Mouse (Mus musculus): Measurements from ENCODE around the gene Rgs11.

Gene Rgs11

DNA sequence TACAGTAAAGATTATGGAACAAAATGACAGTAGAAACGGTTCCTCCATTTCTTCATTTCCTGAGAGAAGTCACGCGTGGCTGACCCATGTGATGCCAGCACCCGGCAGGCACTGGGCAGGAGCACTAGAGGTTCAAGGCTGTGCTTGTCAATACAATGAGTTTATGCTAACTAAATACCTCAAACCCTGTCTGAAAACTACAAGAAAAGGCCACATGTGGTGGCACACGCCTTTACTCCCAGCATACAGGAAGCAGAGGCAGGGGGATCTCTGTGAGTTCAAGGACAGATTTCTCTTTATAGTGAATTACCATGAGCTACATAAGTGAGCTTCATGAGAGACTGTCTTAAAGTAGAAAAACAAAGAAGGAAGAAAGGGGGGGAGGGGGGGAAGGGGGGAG is 28.4 kb downstream of the Rgs11 start:
- no peak for DNase-seq (ENCODE audit: inconsistent ontology term)

DNA sequence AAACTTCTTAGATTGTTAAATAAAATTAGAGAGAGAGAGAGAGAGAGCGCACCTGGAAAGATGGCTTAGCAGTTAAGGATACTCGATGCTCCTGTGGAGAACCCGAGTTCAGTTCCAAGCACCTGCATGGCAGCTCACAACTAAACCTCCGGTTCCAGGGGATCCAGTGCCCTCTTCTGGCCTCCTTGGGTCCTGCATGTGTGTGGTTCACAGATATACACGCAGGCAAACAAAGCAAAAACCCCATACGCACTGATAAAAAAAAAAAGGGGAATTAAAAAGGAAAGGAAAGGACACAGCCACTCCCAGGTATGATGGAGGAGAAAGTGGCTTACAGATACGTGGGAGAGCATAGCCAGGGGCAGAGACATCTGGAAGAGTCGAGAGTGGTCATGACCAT is 30.1 kb downstream of the Rgs11 start:
- DNase-seq (ENCODE audit: inconsistent ontology term) = no peak

DNA sequence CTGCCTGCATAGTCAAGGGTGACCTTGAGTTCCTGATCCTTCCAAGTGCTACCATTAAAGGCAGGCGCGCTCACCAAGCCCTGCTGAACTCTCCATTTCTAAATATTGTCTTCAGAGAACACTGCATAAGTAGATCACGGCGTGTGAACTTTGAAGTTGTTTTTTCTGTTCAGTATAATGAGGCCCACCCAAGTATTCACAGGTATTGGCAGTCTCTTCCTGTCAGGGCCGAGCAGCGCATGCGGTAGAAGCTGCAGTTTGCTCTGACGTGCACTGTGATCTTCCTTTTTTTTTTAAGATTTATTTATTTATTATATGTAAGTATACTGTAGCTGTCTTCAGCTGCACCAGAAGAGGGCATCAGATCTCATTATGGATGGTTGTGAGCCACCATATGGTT is 31.6 kb downstream of the Rgs11 start:
- no peak for DNase-seq (ENCODE audit: inconsistent ontology term)

DNA sequence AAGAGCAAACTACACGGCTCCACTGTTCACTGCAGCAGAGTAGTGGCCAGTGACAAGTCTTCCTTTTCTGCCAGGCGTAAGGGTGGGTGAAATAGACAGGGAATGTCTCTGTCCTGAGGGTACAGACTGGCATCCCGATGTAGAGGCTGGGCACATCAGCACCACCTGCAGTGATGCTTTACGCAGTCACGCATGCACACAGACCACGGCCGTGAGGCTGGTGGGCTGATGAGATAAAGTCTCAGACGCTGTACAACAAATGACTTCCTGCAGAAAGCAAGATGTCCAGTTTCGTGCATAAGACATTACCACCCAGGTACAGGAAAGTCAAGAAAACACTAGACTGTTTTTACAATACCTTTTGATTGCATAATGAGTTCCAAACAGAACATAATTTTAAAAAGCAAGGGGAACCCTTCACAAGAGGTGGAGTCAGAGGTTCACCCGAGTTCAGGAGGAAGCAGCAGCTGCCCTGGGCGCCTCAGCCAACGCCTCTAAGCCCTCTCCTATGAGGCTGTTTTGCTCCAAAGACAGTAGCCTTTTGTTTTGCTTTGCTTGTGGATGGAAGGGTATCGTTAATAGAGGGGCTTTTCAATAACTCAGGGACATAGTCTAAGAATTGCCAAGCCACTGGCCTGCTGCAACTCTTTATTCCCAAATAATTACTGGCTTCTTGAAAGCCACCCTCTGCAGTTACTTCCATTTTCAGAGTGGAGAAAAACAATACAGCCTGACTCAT is 32.5 kb downstream of the Rgs11 start:
- DNase-seq (ENCODE audit: inconsistent ontology term) = peak; percentile 78

DNA sequence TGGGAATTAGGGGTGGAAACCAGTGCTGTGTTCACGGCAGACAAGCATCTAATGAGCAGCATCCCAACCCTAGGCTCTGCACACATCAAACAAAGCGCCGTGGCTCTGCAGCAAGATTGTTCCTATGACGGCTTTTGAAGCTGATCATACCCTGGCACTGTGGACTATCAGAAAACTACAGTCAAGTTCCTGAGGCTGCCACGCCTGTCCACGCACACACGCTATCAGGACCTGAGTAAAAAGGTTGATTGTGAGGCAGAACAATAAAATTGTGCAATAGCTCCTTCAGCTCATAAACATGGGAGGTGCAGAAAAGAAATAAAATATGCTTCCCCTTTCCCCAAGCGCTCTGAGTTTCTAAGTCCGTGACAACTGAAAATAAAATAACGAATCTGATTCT is 34.9 kb downstream of the Rgs11 start:
- no peak for DNase-seq (ENCODE audit: inconsistent ontology term)

DNA sequence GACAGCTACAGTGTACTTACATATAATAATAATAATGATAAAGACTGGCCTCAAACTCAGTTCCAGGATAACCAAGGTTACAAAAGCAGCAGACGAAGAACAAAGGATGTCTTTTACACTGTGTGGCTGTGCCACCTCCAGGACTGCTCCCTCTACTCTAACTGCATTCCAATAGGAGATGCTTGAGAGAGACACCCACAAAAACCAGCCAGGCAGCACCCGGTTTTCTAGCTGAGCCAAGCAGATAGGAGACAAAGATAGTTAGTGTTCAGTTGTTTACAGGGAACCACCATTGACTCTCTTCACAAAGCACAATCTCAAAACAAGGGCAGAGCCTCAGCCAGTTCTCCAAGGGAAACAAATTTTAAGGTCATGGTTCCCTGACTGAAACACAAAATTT is 36.8 kb downstream of the Rgs11 start:
- peak; percentile 35 for DNase-seq (ENCODE audit: inconsistent ontology term)

DNA sequence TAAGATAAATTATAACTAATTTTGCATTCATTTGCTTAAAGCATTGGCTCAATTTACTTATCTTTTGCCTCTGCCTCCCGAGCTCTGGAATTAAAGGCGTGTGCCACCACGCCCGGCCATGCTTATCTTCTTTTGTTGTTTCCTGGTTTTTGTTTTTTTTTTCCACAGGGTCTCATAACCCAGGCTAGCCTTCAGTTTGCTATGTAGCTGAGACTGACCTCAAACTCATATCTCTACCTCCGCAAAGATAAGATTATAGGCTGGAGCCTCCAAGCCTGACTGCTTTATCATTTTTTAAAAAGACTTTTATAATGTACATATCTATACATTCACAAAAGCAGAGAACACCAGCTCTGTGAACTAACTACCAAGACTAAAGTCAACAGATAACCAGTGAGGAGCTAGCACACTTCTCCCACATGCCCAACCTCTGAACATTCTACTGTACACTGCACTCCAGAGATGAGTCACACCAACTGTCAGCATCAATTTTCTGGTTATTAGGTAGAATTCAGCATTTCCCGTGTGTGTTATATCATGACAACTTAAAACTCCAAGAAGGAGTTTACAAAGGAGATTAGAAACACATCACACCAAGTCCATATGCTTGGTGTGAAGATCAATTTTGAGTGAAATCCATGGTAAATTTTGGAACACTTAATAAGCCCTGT is 37.5 kb downstream of the Rgs11 start:
- DNase-seq (ENCODE audit: inconsistent ontology term) = peak; percentile 78

DNA sequence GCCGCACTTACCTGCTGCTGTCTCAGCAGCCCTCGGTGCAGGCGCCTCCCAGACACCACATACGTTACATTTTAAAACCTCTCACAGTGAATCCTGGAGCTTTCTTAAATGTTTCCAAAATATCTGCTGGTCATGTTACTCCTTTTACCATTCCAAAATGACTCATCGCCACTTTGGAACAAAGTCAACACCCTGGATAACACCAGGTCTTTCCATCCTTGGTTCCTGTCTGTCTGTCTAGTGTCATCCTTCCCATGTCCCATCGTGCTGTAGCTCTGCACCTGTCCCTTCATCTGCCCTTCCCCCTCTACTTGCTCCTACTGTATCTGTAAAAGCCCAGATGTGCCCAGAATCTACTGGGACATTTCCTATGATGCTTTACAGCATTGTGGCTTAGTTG is 38.2 kb downstream of the Rgs11 start:
- peak; percentile 31 for DNase-seq (ENCODE audit: inconsistent ontology term)

DNA sequence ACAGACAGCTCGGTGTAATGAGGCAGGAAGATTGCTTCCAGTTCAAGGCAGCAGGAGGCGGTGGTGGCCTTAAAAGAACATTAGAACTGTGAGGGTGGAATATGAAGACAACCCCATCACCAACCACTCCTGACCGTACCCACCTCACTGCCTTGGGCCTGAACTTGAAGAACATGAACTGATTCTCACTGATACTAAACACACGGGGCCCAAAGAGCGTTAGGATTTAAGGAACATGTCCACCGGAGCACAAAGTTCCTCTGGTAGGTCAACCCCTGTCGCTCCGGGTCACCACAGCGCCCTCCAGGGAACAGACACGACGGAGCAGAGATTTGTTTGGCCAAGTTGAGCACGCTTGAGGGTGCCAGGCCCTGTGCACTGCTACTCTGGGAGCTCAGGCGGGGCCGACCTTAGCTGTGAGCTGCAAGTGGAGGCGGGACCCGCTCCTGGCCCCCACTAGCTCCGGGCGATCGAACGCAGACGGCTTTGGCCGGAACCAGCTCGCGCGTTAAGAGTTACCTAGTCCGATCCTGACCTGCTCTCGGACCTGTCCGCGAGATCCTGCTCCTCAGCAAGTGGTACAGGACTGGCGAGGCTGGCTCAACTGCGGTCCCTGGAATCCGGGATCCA is 40.8 kb downstream of the Rgs11 start:
- DNase-seq (ENCODE audit: inconsistent ontology term) = peak; percentile 82

DNA sequence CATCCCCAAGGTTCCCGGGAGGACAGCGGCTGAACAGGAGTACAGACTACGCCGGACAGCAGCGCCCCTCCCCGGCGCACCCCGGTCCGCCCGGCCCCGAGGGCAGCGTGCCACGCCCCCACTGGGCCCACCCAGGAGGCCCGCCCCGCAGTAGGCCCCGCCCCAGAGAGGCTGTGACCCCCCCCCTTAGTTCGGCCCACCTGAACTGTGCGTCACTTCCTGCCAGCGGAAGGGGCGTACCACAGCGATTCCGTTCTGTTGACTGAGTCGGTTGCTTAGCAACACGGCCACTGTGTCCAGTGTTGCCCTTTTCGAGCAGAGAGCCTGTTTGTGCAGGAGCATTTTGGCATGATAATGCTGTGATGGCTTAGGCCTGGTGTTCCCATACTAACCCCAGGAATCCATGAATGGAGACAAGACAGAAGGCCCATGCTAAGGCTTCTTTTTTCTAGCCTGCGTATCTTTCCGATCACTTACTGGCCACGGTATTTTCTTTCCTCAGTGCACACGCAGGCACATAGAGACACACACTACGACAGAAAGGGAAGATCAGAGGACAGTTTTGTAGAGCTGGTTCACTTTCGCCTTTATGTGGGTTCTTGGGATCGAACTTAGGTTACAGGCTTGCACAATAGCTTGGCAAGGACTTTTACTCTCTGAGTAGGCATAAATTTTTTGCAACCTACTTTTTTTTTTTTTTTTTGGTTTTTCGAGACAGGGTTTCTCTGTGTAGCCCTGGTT is 41.5 kb downstream of the Rgs11 start, which contains the start of gene Fam234a:
Gene Fam234a, minus strand, starts transcription at position 142 of the 741 bp plus-strand sequence.
- DNase-seq (ENCODE audit: inconsistent ontology term) = peak; percentile 98

DNA sequence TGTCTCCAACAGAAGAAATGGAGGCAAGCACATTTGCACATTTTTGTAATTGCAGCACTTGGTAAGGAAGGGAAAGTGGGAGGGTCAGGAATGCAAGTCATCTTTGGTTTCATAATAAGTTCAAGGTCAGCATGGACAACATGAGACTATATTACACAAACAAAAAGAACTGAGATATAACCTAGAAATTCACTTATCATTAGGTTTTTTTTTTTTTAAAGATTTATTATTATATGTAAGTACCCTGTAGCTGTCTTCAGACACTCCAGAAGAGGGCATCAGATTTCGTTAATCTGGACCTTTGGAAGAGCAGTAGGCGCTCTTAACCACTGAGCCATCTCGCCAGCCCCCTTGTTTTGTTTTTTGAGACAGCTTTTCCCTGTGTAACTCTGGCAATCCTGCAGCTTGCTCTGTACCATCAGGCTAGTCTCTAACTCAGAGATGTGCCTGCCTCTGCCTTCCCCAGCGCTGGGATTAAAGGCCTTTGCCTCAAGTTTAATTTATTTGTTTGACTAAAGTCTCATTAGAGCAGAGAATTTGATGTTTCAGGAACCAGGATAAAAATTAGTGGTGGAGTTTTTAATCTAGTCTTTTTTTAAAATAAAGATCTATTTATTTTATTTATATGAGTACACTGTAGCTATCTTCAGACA is 49.3 kb downstream of the Rgs11 start:
- no peak for DNase-seq (ENCODE audit: inconsistent ontology term)

DNA sequence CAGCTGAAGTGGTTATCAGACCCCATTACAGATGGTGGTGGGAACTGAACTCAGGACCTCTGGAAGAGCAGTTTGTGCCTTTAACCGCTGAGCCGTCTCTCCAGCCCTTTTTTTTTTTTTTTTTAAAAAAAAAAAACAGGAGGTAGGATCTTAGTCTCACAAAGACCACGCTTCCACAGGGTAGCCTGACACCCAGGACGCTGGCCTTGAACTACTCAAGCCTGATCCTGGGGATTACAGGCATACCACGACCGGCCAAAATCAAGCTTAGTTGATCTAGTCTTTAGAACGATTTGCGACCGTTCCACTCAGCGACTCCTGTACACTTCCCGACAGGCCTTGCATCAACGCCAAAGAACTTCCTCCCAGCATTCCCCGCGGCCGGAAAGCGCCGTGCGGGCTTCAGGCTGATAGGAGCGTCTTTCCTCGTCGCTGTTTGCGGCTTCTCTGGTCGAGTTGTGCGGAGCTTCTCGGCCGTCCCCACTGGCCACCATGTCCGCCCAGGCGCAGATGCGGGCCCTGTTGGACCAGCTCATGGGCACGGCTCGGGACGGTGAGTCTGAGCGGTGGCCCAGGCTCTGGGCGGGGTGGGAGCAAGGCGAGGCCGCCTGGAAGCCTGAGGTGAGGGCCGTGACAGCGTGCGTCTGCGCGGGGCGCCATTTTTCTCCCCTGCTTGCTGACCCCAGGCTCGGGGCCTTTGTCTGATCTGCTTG is 49.9 kb downstream of the Rgs11 start, which contains the start of gene Luc7l:
Gene Luc7l, plus strand, starts transcription at position 358 of the 713 bp plus-strand sequence.
- peak; percentile 96 for DNase-seq (ENCODE audit: inconsistent ontology term)

DNA sequence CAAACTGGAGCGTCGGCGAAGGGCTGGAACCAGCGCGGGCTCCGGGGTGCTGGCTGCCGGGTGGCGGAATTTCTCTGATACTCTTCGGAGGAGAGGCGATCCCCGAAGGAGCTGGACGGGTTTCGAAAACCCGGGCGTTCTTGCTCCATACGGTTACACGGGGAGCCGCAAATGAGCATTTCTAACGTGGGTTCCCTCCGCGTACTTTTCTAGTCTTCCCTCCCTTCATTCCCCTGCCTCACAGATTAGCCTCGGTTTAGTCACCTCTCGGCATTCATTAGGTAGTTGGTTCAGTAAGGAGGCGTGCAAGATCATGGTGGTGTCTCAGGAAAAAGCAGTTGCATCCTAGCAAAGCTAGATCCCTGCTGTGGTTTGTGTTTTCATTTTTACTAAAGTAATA is 50.6 kb downstream of the Rgs11 start:
- DNase-seq (ENCODE audit: inconsistent ontology term) = no peak

DNA sequence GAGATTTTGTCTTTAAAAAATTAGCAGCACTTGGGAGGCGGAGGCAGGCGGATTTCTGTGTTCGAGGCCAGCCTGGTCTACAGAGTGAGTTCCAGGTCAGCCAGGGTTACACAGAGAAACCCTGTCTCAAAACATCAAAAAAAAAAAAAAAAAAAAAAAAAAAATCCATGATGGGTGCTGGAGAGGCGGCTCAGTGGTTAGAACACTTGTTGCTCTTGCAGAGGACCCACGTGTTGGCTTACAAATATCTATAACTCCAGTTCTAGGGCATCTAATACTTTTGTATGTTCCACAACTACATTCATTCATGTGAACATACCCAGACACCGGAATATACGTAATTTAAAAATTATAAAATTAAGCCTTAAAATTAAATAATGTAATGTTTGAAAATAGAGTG is 52.6 kb downstream of the Rgs11 start:
- no peak for DNase-seq (ENCODE audit: inconsistent ontology term)
